Mouse (Mus musculus) cerebellum, postnatal 14 days (tissue): ENCODE results near the gene Cacnb4.

Experiments
- DNase-seq, 2 experiments: peaks; one replicate each; pipeline ENCODE4 v3.0.0; 2021; ENCODE audit warnings: mixed read lengths in 2 of 2

Gene Cacnb4

GRCm38 (mm10) chr2:52647255-52647998 lies 29.2 kb downstream of the Cacnb4 start:
- DNase-seq = peak; percentile 55 to 57

GRCm38 (mm10) chr2:52643657-52644056 lies 33.0 kb downstream of the Cacnb4 start:
- no peak for DNase-seq

DNA sequence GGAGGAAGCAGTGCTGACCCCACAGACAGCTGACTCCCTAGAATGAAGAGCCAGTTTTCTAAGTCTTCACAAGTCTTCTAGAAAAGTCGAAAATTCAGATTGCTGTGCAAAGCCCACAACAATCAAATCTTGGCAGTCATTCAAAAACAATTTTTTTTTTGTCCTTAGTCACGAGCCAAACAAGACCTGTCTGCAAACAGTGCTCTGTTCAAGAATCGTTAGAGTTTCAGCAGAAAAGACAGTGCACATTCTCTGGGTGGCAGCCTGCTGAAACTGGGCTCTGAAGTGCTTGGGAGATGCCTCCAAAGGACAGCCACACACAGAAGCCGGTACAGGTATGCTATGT lies 37.1 kb downstream of the Cacnb4 start:
- DNase-seq = no peak

GRCm38 (mm10) chr2:52638857-52639529 lies 37.6 kb downstream of the Cacnb4 start:
- peak in 1 of 2 experiments; percentile 37 for DNase-seq

GRCm38 (mm10) chr2:52638226-52638625 lies 38.4 kb downstream of the Cacnb4 start:
- peak in 1 of 2 experiments; percentile 50 for DNase-seq

DNA sequence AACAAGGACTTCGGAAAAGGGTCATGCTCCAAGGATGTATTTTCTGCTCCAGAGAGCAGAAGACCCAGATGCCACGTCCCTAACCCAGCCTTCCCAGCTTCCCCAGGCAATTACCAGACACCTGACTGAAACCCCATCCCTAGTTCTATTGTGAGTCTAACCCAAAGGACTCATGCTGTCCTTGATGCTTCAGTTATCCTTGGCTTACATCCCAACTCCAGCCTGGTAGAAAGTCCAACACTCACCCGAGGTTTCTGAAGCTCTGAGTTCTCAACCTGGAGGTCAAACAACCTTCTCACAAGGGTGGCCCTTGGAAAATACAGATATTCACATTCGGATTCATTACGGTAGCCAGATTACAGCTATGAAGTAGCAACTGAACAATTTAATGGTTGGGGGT lies 40.6 kb downstream of the Cacnb4 start:
- DNase-seq = no peak

- no peak for DNase-seq
Measured at GRCm38 (mm10) chr2:52635358-52635757, 41.3 kb downstream of the Cacnb4 start.

- DNase-seq = peak; percentile 88 to 92
Measured at GRCm38 (mm10) chr2:52632880-52633279, 43.8 kb downstream of the Cacnb4 start.

- peak; percentile 54 to 62 for DNase-seq
Measured at GRCm38 (mm10) chr2:52628186-52628585, 48.4 kb downstream of the Cacnb4 start.

DNA sequence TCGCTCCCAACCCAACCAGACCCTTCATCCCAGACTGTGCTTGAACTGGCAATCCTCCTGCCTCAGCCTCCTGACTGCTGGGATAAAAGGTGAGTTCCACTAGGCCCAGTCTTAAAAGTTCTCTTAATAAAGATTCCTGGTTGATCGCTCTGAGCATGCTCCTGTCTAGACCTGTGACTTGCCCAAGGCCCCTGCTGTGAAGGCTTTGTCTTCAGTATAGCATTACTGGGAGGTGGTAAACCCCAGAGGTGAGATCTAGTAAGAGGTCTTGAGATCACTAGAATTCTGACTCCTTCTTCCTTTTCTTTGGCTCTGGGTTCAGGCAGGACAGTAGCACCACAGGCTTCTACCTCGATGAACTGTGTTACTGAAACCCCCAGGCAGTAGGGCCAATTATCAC lies 50.4 kb downstream of the Cacnb4 start:
- DNase-seq = no peak

DNA sequence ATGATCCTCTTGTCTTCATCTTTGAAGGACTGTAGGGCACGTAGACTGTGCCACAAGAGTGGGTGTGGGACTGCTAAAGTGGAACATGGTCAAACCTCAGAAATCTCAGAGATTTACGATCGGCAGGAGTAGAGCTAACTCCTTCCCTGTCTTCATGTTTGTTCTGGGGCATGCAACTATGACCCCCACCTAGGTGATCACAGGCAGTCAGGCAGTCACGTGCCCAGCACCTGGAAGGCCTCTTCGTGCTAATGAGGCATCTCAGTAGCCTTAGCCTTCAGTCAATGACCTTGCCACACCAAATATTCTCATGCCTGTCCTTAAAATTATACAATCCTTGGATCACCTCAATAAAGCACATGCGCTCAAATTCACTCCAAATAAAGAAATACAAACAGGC lies 50.9 kb downstream of the Cacnb4 start:
- DNase-seq = no peak

DNA sequence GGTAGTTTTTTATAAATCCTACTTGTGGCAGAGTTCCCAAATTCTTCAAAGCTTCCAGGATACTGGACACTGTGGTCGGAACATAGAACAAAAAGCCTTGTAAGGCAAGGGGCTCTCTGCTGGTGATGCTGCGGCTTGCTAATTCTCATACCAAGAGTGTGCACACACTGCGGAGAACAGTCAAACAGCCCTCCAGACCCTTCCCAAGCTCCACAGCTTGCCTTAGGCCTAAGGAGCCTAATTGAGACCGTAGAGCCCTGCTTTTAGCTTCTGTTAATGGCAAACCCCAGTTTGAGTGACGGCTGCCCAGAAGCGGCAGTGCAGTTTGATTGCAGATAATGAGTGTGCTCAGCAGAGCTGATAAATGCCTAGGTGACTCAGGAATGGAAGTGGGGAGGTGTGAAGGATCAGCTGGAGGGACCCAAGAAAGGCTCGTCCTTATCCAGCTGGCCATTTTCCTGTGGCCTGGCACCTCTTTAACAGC lies 52.7 kb downstream of the Cacnb4 start:
- peak; percentile 21 to 33 for DNase-seq

- DNase-seq = peak; percentile 20 to 31
Measured at GRCm38 (mm10) chr2:52623461-52623860, 53.2 kb downstream of the Cacnb4 start.

DNA sequence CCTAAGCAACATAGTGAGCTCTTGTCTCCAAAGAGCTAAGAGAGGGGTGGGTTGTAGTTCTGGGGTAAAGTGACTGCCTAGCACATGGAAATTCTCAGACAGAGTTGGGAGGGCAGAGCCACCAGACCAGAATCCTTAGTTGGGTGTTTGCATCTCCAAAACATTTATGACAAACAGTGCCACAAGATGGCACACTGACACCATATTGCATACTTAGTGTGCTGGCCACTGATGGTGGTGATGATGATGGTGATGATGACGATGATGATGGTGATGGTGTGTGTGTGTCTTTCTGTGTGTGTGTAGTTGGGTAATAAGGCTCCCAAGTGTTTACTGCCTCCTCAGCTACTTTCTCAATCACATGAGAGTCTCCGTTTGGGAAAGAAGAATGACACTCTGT lies 54.0 kb downstream of the Cacnb4 start:
- DNase-seq = peak; percentile 40 to 49

DNA sequence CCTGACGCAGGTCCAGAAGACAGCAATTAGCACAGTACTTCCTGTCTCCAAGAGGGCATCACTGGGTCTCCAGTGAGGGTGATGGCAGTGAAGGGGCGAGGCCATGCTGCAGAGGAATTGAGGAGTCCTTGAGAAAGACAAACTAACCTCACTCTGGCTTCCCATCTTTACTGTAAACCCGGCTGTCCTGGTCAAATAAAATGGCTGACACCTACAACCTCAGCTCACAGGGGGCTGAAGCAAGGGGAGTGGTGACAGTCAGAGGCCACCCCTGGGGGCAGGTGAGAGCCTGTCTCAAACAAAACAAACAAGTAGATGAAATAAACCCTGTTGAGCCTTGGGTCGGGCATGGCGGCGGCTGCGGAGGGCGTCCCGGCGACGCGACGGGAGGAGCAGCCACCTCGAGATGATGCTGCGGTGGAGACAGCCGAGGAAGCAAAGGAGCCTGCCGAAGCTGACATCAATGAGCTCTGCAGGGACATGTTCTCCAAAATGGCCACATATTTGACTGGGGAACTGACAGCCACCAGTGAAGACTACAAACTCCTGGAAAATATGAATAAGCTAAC lies 57.1 kb downstream of the Cacnb4 start:
- no peak for DNase-seq

- no peak for DNase-seq
Measured at GRCm38 (mm10) chr2:52618804-52619203, 57.8 kb downstream of the Cacnb4 start.

DNA sequence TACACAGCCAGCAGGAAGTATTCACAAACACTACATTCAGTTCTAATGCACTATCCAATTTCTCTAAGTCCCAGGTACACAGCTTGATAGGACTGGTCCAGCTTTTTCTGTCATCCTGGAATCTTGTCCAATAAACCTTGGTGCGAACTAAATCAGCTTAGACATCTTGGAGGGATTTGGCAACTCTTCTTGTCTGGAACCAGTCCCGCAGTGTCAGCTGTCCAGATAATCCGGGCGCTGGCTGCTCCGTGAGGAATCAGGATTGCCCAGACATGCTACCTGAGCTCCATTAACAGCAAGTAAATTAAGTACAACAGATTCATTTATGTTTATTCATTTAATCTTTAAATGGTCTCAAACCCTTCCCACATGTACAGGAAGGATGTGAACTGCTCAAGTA lies 61.2 kb downstream of the Cacnb4 start:
- DNase-seq = peak; percentile 96 to 97

DNA sequence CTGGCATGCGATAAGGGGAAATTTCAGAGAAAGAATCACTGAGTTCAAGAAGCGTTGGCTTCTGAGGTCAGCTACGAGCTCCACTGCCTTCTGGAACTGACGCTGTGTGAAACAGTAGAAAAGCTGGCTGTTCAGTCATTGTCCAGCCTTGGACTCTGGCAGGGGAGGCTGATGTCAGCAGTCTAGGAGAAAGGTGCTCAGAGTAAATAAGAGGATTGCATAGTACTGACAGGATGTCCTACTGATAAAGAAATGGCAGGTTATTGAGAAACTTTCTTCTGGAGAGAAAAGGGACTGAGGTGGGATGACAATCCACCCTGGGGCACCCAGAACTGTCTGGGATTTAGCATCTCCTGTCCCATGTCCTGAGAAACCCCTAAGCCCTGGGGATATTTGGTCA lies 62.7 kb downstream of the Cacnb4 start:
- DNase-seq = no peak

- no peak for DNase-seq
Measured at GRCm38 (mm10) chr2:52609486-52609885, 67.1 kb downstream of the Cacnb4 start.

GRCm38 (mm10) chr2:52607857-52608485 lies 68.7 kb downstream of the Cacnb4 start:
- DNase-seq = no peak

- DNase-seq = no peak
Measured at GRCm38 (mm10) chr2:52606331-52606730, 70.3 kb downstream of the Cacnb4 start.

DNA sequence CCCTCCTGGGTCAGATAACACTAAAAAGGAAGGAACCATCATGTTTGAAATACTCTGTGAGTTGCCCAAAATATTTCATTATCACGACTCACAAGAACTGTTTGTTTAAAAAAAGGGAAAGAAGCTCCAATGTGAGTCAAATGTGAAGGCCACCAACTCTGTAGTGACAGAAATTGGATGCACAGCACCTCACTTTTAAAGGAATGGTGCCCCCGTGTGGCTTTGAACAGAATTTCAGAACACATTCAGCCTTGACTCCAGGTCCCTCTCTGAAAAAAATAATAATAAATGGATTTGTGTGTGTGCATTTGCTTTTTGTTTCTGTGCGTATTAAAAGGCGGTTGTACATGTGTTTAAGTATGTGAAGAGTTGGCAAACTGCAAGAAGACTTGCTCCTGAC lies 71.3 kb downstream of the Cacnb4 start:
- DNase-seq = peak; percentile 87 to 90

- no peak for DNase-seq
Measured at GRCm38 (mm10) chr2:52604651-52605020, 72.0 kb downstream of the Cacnb4 start.
